Mouse (Mus musculus) forebrain, embryonic 14.5 days (tissue): ENCODE measurements around the gene Dlg2. TPM values are rescaled to one million over a fixed set of nuclear protein-coding genes. Genes with fewer than 3 reads are reported as not detected.

Experiments used
- ATAC-seq: fragments of 200-750 bp; cut with Nextera tagmentation; 2 replicates; pipeline ENCODE4 v1.8.0; 2017; ENCODE audit warnings: mild to moderate bottlenecking, moderate library complexity
- DNase-seq: peaks from one replicate; pipeline ENCODE4 v3.0.0-alpha.2; 2015; ENCODE audit warnings: low spot score
- H3K27ac ChIP-seq: fragments of 300-500 bp; sonication (generic); 2 replicates; pipeline ENCODE4 v1.5.1; 2014; ENCODE audit warnings: low read depth, mild to moderate bottlenecking, control low read depth, low read length, moderate library complexity
- H3K27me3 ChIP-seq: fragments of 300-500 bp; sonication (generic); replicated peaks from 2 replicates; pipeline ENCODE4 v1.6.1; 2014; ENCODE audit warnings: low read length, control low read depth, mixed read lengths; ENCODE audit not compliant: control insufficient read depth, insufficient read depth
- H3K36me3 ChIP-seq: fragments of 300-500 bp; sonication (generic); 2 replicates; pipeline ENCODE4 v1.6.1; 2014; ENCODE audit warnings: low read length, control low read depth; ENCODE audit not compliant: control insufficient read depth, insufficient read depth
- H3K4me1 ChIP-seq: fragments of 300-500 bp; sonication (generic); 2 replicates; pipeline ENCODE4 v1.6.1; 2014; ENCODE audit warnings: antibody characterized with exemption, low read length, control low read depth; ENCODE audit not compliant: control insufficient read depth, insufficient read depth
- H3K4me2 ChIP-seq: fragments of 300-500 bp; sonication (generic); 2 replicates; pipeline ENCODE4 v1.6.1; 2014; ENCODE audit warnings: mild to moderate bottlenecking, control low read depth, low read length
- H3K4me3 ChIP-seq: fragments of 300-500 bp; sonication (generic); 2 replicates; pipeline ENCODE4 v1.5.1; 2014; ENCODE audit warnings: low read depth, low read length, control low read depth
- H3K9ac ChIP-seq: fragments of 300-500 bp; sonication (generic); 2 replicates; pipeline ENCODE4 v1.6.1; 2014; ENCODE audit warnings: mild to moderate bottlenecking, low read length, control low read depth, moderate library complexity
- H3K9me3 ChIP-seq: fragments of 300-500 bp; sonication (generic); replicated peaks from 2 replicates; pipeline ENCODE4 v1.6.1; 2016; ENCODE audit warnings: low read length, control low read depth, mixed read lengths; ENCODE audit not compliant: control insufficient read depth
- WGBS: fragments of 180-500 bp; shearing (Covaris S2); extraction: QIAGEN DNeasy Blood & Tissue Kit; methylation state at CpG from one replicate; pipeline ENCODE4 v1.1.7; 2014; 5-methylcytosine and 5-hydroxymethylcytosine counted together
- polyA plus RNA-seq: library from polyadenylated mRNA; unstranded; fragments of >200 nt; fragmentation: Nextera tagmentation; extraction: Ambion mirVana; gene quantifications from 2 replicates; pipeline ENCODE4 v1.2.1, GENCODE M21; 2014

Dlg2 gene
- polyA plus RNA-seq, 1 experiment from 2014 or later = 17.9 TPM

- 0 out of 2 replicates have a peak, but pooled peaks cover 5% of the 10 kb centered on the region for H3K4me1 ChIP-seq
- DNase-seq (no peak), ATAC-seq (no peak)
- no peaks in the 10 kb centered on the region for H3K9me3 ChIP-seq
- 84% methylated on average over 3 of the region's 3 CpGs for WGBS
- no peaks in the 10 kb centered on the region for H3K27me3 ChIP-seq
- H3K4me3 ChIP-seq = no peak overlapping the region
- H3K27ac ChIP-seq = no peak overlapping the region
- no peaks in the 10 kb centered on the region for H3K36me3 ChIP-seq
- H3K4me2 ChIP-seq = no peak overlapping the region
- H3K9ac ChIP-seq = no peak overlapping the region
Measured at GRCm38 (mm10) chr7:91544600-91544999, 1068.1 kb downstream of the Dlg2 start.

- Histone ChIP-seq H3K4me1 (no peaks in the 10 kb centered on the region), H3K27me3 (no peaks in the 10 kb centered on the region), H3K4me3 (no peak overlapping the region), H3K36me3 (no peaks in the 10 kb centered on the region), H3K9me3 (no peaks in the 10 kb centered on the region), H3K9ac (no peak overlapping the region), H3K27ac (no peak overlapping the region), H3K4me2 (no peak overlapping the region)
- ATAC-seq (no peak), DNase-seq (no peak)
- WGBS = 64% methylated on average over 1 of the region's 1 CpGs
Measured at GRCm38 (mm10) chr7:91548796-91549195, 1072.3 kb downstream of the Dlg2 start.

GRCm38 (mm10) chr7:91557582-91557981 lies 1081.1 kb downstream of the Dlg2 start:
- no peak overlapping the region for H3K9ac ChIP-seq
- DNase-seq = no peak
- H3K27ac ChIP-seq = no peak overlapping the region
- H3K4me2 ChIP-seq = no peak overlapping the region
- H3K27me3 ChIP-seq = no peaks in the 10 kb centered on the region
- no peak overlapping the region for H3K4me3 ChIP-seq
- H3K36me3 ChIP-seq = no peaks in the 10 kb centered on the region
- no peaks in the 10 kb centered on the region for H3K4me1 ChIP-seq
- no peaks in the 10 kb centered on the region for H3K9me3 ChIP-seq
- ATAC-seq = no peak

- ATAC-seq = no peak
- Histone ChIP-seq H3K27me3 (no peaks in the 10 kb centered on the region), H3K4me3 (no peak overlapping the region), H3K27ac (no peak overlapping the region), H3K36me3 (no peaks in the 10 kb centered on the region), H3K9me3 (no peaks in the 10 kb centered on the region), H3K4me1 (no peaks in the 10 kb centered on the region), H3K9ac (no peak overlapping the region), H3K4me2 (no peak overlapping the region)
- DNase-seq = no peak
Measured at GRCm38 (mm10) chr7:91567423-91567822, 1091.0 kb downstream of the Dlg2 start.

GRCm38 (mm10) chr7:91570969-91571368 lies 1094.5 kb downstream of the Dlg2 start:
- DNase-seq = no peak
- Histone ChIP-seq H3K4me2 (no peak overlapping the region), H3K4me1 (no peaks in the 10 kb centered on the region), H3K9me3 (no peaks in the 10 kb centered on the region), H3K9ac (no peak overlapping the region), H3K27ac (no peak overlapping the region), H3K36me3 (no peaks in the 10 kb centered on the region), H3K4me3 (no peak overlapping the region), H3K27me3 (no peaks in the 10 kb centered on the region)
- 92% methylated on average over 2 of the region's 2 CpGs for WGBS
- ATAC-seq = peak; percentile 37; the same call in 1 of the 2 replicates

- H3K27me3 ChIP-seq = no peaks in the 10 kb centered on the region
- H3K4me3 ChIP-seq = no peak overlapping the region
- H3K36me3 ChIP-seq = no peaks in the 10 kb centered on the region
- H3K4me2 ChIP-seq = no peak overlapping the region
- no peak overlapping the region for H3K9ac ChIP-seq
- no peak overlapping the region for H3K27ac ChIP-seq
- WGBS = 81% methylated on average over 2 of the region's 2 CpGs
- H3K9me3 ChIP-seq = no peaks in the 10 kb centered on the region
- DNase-seq (no peak), ATAC-seq (no peak)
- H3K4me1 ChIP-seq = no peaks in the 10 kb centered on the region
Measured at GRCm38 (mm10) chr7:91572666-91573065, 1096.2 kb downstream of the Dlg2 start.

GRCm38 (mm10) chr7:91573321-91573720 lies 1096.8 kb downstream of the Dlg2 start:
- Histone ChIP-seq H3K4me3 (no peak overlapping the region), H3K4me1 (no peaks in the 10 kb centered on the region), H3K9me3 (no peaks in the 10 kb centered on the region), H3K27ac (no peak overlapping the region), H3K27me3 (no peaks in the 10 kb centered on the region), H3K4me2 (no peak overlapping the region), H3K9ac (no peak overlapping the region), H3K36me3 (no peaks in the 10 kb centered on the region)
- DNase-seq = no peak
- ATAC-seq = no peak

GRCm38 (mm10) chr7:91576216-91576615 lies 1099.7 kb downstream of the Dlg2 start:
- H3K4me2 ChIP-seq = no peak overlapping the region
- ATAC-seq (no peak), DNase-seq (no peak)
- no peak overlapping the region for H3K4me3 ChIP-seq
- WGBS = 86% methylated on average over 6 of the region's 6 CpGs
- H3K27me3 ChIP-seq = no peaks in the 10 kb centered on the region
- no peaks in the 10 kb centered on the region for H3K36me3 ChIP-seq
- H3K27ac ChIP-seq = no peak overlapping the region
- no peaks in the 10 kb centered on the region for H3K4me1 ChIP-seq
- H3K9me3 ChIP-seq = no peaks in the 10 kb centered on the region
- no peak overlapping the region for H3K9ac ChIP-seq

DNA sequence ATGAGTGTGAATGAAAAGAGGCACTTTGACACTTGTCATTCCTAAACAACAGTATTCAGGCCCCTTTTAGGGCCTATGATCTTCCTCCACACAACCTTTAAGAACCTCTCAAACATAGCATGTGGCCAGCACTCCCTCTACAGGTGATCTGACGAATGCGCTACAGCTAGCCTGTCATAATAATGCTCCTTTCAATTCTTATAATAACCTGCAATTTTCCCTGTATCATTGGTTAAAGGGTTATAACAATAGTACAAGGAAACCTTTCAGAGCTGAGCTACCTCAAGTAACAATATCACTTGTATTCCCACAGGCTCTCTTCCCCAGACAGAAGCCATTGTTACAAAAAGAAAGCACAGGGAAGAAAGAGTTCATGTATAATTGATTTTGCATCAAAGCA lies 1105.7 kb downstream of the Dlg2 start:
- no peaks in the 10 kb centered on the region for H3K9me3 ChIP-seq
- H3K4me1 ChIP-seq = no peaks in the 10 kb centered on the region
- H3K9ac ChIP-seq = no peak overlapping the region
- H3K4me2 ChIP-seq = no peak overlapping the region
- DNase-seq (peak; percentile 48), ATAC-seq (peak; percentile 73)
- no peak overlapping the region for H3K4me3 ChIP-seq
- no peak overlapping the region for H3K27ac ChIP-seq
- 68% methylated on average over 2 of the region's 2 CpGs for WGBS
- H3K27me3 ChIP-seq = no peaks in the 10 kb centered on the region
- no peaks in the 10 kb centered on the region for H3K36me3 ChIP-seq

- no peak for ATAC-seq
- H3K36me3 ChIP-seq = no peaks in the 10 kb centered on the region
Measured at GRCm38 (mm10) chr7:91583566-91583965, 1107.1 kb downstream of the Dlg2 start.

More at GRCm38 (mm10) chr7:91583566-91583965, 1107.1 kb downstream of the Dlg2 start:
- DNase-seq = no peak
- H3K27ac ChIP-seq = no peak overlapping the region
- no peak overlapping the region for H3K4me2 ChIP-seq
- no peaks in the 10 kb centered on the region for H3K4me1 ChIP-seq
- no peaks in the 10 kb centered on the region for H3K9me3 ChIP-seq
- no peaks in the 10 kb centered on the region for H3K27me3 ChIP-seq
- no peak overlapping the region for H3K9ac ChIP-seq
- 70% methylated on average over 1 of the region's 1 CpGs for WGBS
- no peak overlapping the region for H3K4me3 ChIP-seq
